ENCODE assay signal across 29 mouse cellular contexts in the genomic region with DNA sequence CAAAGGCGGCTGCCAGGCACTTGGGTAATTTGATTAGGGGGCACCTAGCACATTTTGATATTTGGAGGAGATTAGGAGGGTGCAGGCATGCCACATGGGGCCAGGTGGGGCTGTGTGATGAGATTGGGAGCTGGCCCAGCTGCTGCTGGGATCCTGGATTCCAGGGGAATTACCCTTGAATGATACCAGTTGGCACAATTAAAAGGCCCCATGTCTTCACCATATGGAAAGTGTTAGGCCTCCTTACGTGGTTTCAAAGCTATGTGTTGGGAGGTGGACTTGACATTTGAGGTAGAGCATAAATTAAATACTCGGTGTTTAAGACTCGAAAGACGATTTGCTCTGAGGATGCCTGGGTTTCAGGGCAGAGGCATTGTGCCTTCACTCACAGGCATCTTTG. TPM values are rescaled to one million over a fixed set of nuclear protein-coding genes. Genes with fewer than 3 reads are reported as not detected.
A peak's percentile ranks its signal among the peaks of the same experiment; 100 is the strongest.
DNase-seq lines count a peak whose midpoint lies in the region; ATAC-seq lines count a peak whose summit lies in the region.
"Had no signal": no experiment of that assay in that cellular context is flagged by ENCODE, and none has a peak within 500 bp of the region (broad histone marks: within the 10 kb centered on the region; RNA-seq: fewer than 3 reads in every experiment).

No protein-coding gene starts in this region.

- H3K36me3 ChIP-seq in hindbrain, embryonic 10.5 days = peaks cover 65% of the 10 kb centered on the region
- H3K36me3 ChIP-seq in hindbrain, embryonic 13.5 days = 0 out of 2 replicates have a peak, but pooled peaks cover 5% of the 10 kb centered on the region
- H3K36me3 ChIP-seq in embryonic facial prominence, embryonic 10.5 days (replicated peaks) = peaks cover 47% of the 10 kb centered on the region
- peaks cover 34% of the 10 kb centered on the region for H3K36me3 ChIP-seq in limb, embryonic 10.5 days
- no peaks in the 10 kb centered on the region for H3K36me3 ChIP-seq in heart, embryonic 12.5 days
- H3K36me3 ChIP-seq: intestine, embryonic 15.5 days; liver, embryonic 13.5 days; neural tube, embryonic 13.5 days had no signal

- peaks cover 76% of the 10 kb centered on the region for H3K4me1 ChIP-seq in hindbrain, embryonic 10.5 days (replicated peaks)
- peaks cover 70% of the 10 kb centered on the region for H3K4me1 ChIP-seq in hindbrain, embryonic 13.5 days (replicated peaks)
- H3K4me1 ChIP-seq in embryonic facial prominence, embryonic 10.5 days = peaks cover 65% of the 10 kb centered on the region
- peaks cover 83% of the 10 kb centered on the region for H3K4me1 ChIP-seq in limb, embryonic 10.5 days
- H3K4me1 ChIP-seq in heart, embryonic 12.5 days (replicated peaks) = peaks cover 37% of the 10 kb centered on the region

- H3K27me3 ChIP-seq in hindbrain, embryonic 10.5 days (ENCODE audit: insufficient read depth, poor library complexity, severe bottlenecking) = peaks cover 9% of the 10 kb centered on the region; the same call in 1 of the 2 replicates
- H3K27me3 ChIP-seq in hindbrain, embryonic 13.5 days = no peaks in the 10 kb centered on the region
- peaks cover 19% of the 10 kb centered on the region for H3K27me3 ChIP-seq in embryonic facial prominence, embryonic 10.5 days (replicated peaks; ENCODE audit: low read depth, poor library complexity, severe bottlenecking)
- H3K27me3 ChIP-seq in limb, embryonic 10.5 days (ENCODE audit: low read depth, poor library complexity, severe bottlenecking) = no peaks in the 10 kb centered on the region
- peaks cover 11% of the 10 kb centered on the region; the same call in 1 of the 2 replicates for H3K27me3 ChIP-seq in heart, embryonic 12.5 days (replicated peaks)
- H3K27me3 ChIP-seq: neural tube, embryonic 13.5 days had no signal

- no peak for DNase-seq in hindbrain, embryonic 10.5 days (ENCODE audit: low spot score)
- peak; percentile 39 for DNase-seq in 3T3-L1 (ENCODE audit: low read depth, low spot score)
- peak; percentile 48 for DNase-seq in embryonic facial prominence, embryonic 10.5 days (ENCODE audit: low spot score)
- no peak for DNase-seq in limb, embryonic 10.5 days (ENCODE audit: low spot score)
- no peak for DNase-seq in cerebellum, postnatal 25 days
- DNase-seq in urinary bladder, postnatal 4 days (ENCODE audit: low spot score in 2 of 2) = no peak
- DNase-seq: adrenal gland, postnatal 36 days; B cell, adult 2 months; cerebellum, adult 8-10 months; cerebellum, postnatal 36 days; gastrocnemius, postnatal 25 days; heart, adult 18-20 months; heart, postnatal 4 days; kidney, adult 9 months; kidney, postnatal 10 days; layer of hippocampus, postnatal 36 days; liver, embryonic 13.5 days; lung, adult 18-20 months; lung, postnatal 4 days; thymus, postnatal 4 days had no signal

- no peak overlapping the region for H3K9ac ChIP-seq in hindbrain, embryonic 13.5 days
- no peak overlapping the region for H3K9ac ChIP-seq in heart, embryonic 12.5 days
- H3K9ac ChIP-seq: intestine, embryonic 15.5 days; limb, embryonic 15.5 days; liver, embryonic 13.5 days; neural tube, embryonic 13.5 days had no signal

- no peaks in the 10 kb centered on the region for H3K9me3 ChIP-seq in hindbrain, embryonic 10.5 days
- H3K9me3 ChIP-seq in hindbrain, embryonic 13.5 days = no peaks in the 10 kb centered on the region
- H3K9me3 ChIP-seq in embryonic facial prominence, embryonic 10.5 days = no peaks in the 10 kb centered on the region
- H3K9me3 ChIP-seq in limb, embryonic 10.5 days (replicated peaks) = no peaks in the 10 kb centered on the region
- no peaks in the 10 kb centered on the region for H3K9me3 ChIP-seq in heart, embryonic 12.5 days (replicated peaks)
- H3K9me3 ChIP-seq: intestine, embryonic 15.5 days; limb, embryonic 15.5 days; liver, embryonic 13.5 days; megakaryocyte, embryonic 14.5 days; neural tube, embryonic 13.5 days had no signal

- H3K4me2 ChIP-seq in hindbrain, embryonic 13.5 days = no peak overlapping the region
- H3K4me2 ChIP-seq in heart, embryonic 12.5 days = no peak overlapping the region
- H3K4me2 ChIP-seq: heart, embryonic 11.5 days; intestine, embryonic 15.5 days; limb, embryonic 15.5 days; liver, embryonic 13.5 days; neural tube, embryonic 13.5 days had no signal

- WGBS in hindbrain, embryonic 10.5 days = 78% methylated on average over 5 of the region's 5 CpGs
- WGBS in hindbrain, embryonic 13.5 days = 73% methylated on average over 5 of the region's 5 CpGs
- WGBS in embryonic facial prominence, embryonic 10.5 days = 55% methylated on average over 5 of the region's 5 CpGs
- 29% methylated on average over 5 of the region's 5 CpGs for WGBS in limb, embryonic 10.5 days
- WGBS in heart, embryonic 12.5 days = 76% methylated on average over 5 of the region's 5 CpGs

- peak overlapping the region; percentile 11; the same call in 1 of the 2 replicates for H3K4me3 ChIP-seq in hindbrain, embryonic 10.5 days
- H3K4me3 ChIP-seq in hindbrain, embryonic 13.5 days = no peak overlapping the region
- H3K4me3 ChIP-seq in embryonic facial prominence, embryonic 10.5 days = no peak overlapping the region
- H3K4me3 ChIP-seq in limb, embryonic 10.5 days = 0 out of 2 replicates have a peak overlapping the region, but pooled peaks have one; percentile 4
- no peak overlapping the region for H3K4me3 ChIP-seq in heart, embryonic 12.5 days
- H3K4me3 ChIP-seq: intestine, embryonic 15.5 days; limb, embryonic 15.5 days; liver, embryonic 13.5 days; megakaryocyte, embryonic 14.5 days; neural tube, embryonic 13.5 days had no signal

- ATAC-seq in hindbrain, embryonic 13.5 days (ENCODE audit: low FRiP score) = no peak
- no peak for ATAC-seq in heart, embryonic 12.5 days (ENCODE audit: insufficient number of reproducible peaks, low FRiP score)
- ATAC-seq: hindbrain, postnatal 0 days; intestine, embryonic 15.5 days; lung, postnatal 0 days had no signal

- peak overlapping the region; percentile 46; the same call in 1 of the 2 replicates for H3K27ac ChIP-seq in hindbrain, embryonic 10.5 days
- H3K27ac ChIP-seq in hindbrain, embryonic 13.5 days = no peak overlapping the region
- peak overlapping the region; percentile 55 for H3K27ac ChIP-seq in embryonic facial prominence, embryonic 10.5 days (replicated peaks)
- H3K27ac ChIP-seq in limb, embryonic 10.5 days = peak overlapping the region; percentile 73
- H3K27ac ChIP-seq in heart, embryonic 12.5 days (ENCODE audit: poor library complexity, severe bottlenecking) = no peak overlapping the region
- H3K27ac ChIP-seq: hindbrain, postnatal 0 days; intestine, embryonic 15.5 days; limb, embryonic 15.5 days; liver, embryonic 13.5 days; neural tube, embryonic 13.5 days had no signal

RNA-seq across cellular contexts. Expression of gene Nkd1, which starts 5.1 kb away (rescaled TPM):
- polyA plus RNA-seq in hindbrain, embryonic 10.5 days (2016; fragmentation: Nextera tagmentation; extraction: Ambion mirVana) = 124 and 125 TPM in 2 replicates
- 53.8 and 76.0 TPM in 2 replicates for polyA plus RNA-seq in hindbrain, embryonic 13.5 days (2015; fragmentation: Nextera tagmentation; extraction: Ambion mirVana)
- 43.5 and 49.7 TPM in 2 replicates for polyA plus RNA-seq in embryonic facial prominence, embryonic 10.5 days (2016; fragmentation: Nextera tagmentation; extraction: Ambion mirVana)
- polyA plus RNA-seq in limb, embryonic 10.5 days (2016; fragmentation: Nextera tagmentation; extraction: Ambion mirVana) = 55.4 and 60.7 TPM in 2 replicates
- polyA plus RNA-seq in heart, embryonic 12.5 days (2016; fragmentation: Nextera tagmentation; extraction: Ambion mirVana) = 26.5 and 27.7 TPM in 2 replicates

Comparison
In these comparisons a context has a peak if more than half of its experiments do, and no peak if none do; other contexts are left out.
1. H3K27ac ChIP-seq: peak in hindbrain, embryonic 10.5 days (single experiment), embryonic facial prominence, embryonic 10.5 days (single experiment) and limb, embryonic 10.5 days (single experiment); none in hindbrain, embryonic 13.5 days (single experiment) and heart, embryonic 12.5 days (single experiment).
2. H3K4me3 ChIP-seq: peak in hindbrain, embryonic 10.5 days (single experiment) and limb, embryonic 10.5 days (single experiment); none in hindbrain, embryonic 13.5 days (single experiment), embryonic facial prominence, embryonic 10.5 days (single experiment) and heart, embryonic 12.5 days (single experiment).
3. DNase-seq: peak in 3T3-L1 (single experiment) and embryonic facial prominence, embryonic 10.5 days (single experiment); none in hindbrain, embryonic 10.5 days (single experiment), limb, embryonic 10.5 days (single experiment), cerebellum, postnatal 25 days (0 of 2) and urinary bladder, postnatal 4 days (0 of 2).